18 mouse cellular contexts compared by ENCODE assay signal in genomic region chr5:4801096-4801850, GRCm38 (mm10). TPM values are rescaled to one million over a fixed set of nuclear protein-coding genes. Genes with fewer than 3 reads are reported as not detected.
A peak's percentile ranks its signal among the peaks of the same experiment; 100 is the strongest.
DNase-seq lines count a peak whose midpoint lies in the region; ATAC-seq and TF ChIP-seq lines count a peak whose summit lies in the region.
"Had no signal": no experiment of that assay in that cellular context is flagged by ENCODE, and none has a peak within 500 bp of the region (broad histone marks: within the 10 kb centered on the region; RNA-seq: fewer than 3 reads in every experiment).

No protein-coding gene starts in this region.

- peak; percentile 49; the same call in 1 of the 2 replicates for ATAC-seq in forebrain, embryonic 11.5 days (replicated peaks; ENCODE audit: low FRiP score)
- peak; percentile 68; the same call in 1 of the 2 replicates for ATAC-seq in forebrain, embryonic 14.5 days
- ATAC-seq in hindbrain, embryonic 16.5 days: peak; percentile 92
- ATAC-seq in neural tube, embryonic 13.5 days (ENCODE audit: low read depth): peak; percentile 78
- no peak for ATAC-seq in lung, postnatal 0 days
- no peak for ATAC-seq in erythroblast, adult 5-6 weeks (replicated peaks; ENCODE audit: low FRiP score, poor library complexity, severe bottlenecking)

- no peak for DNase-seq in forebrain, embryonic 11.5 days (ENCODE audit: low spot score)
- DNase-seq in forebrain, embryonic 10.5 days (ENCODE audit: extremely low spot score, low spot score): no peak
- DNase-seq in forebrain, embryonic 14.5 days (ENCODE audit: low spot score): peak; percentile 39
- DNase-seq in lung, postnatal 0 days (ENCODE audit: low spot score): no peak
- DNase-seq in right cerebral cortex, adult 18-20 months: no peak
- DNase-seq: cerebellum, postnatal 10 days; embryo, embryonic 11 days; kidney, adult 18-20 months; kidney, postnatal 14 days; layer of hippocampus, adult 9-11 months; right cerebral cortex, postnatal 4 days; thymus, postnatal 14 days had no signal

- TF ChIP-seq EP300 in lung, postnatal 0 days (IDR thresholded peaks at IDR 0.05): no peak

- no peaks in the 10 kb centered on the region for H3K36me3 ChIP-seq in forebrain, embryonic 11.5 days (ENCODE audit: control insufficient read depth, insufficient read depth, low read length)
- no peaks in the 10 kb centered on the region for H3K36me3 ChIP-seq in forebrain, embryonic 10.5 days (replicated peaks)
- H3K36me3 ChIP-seq in forebrain, embryonic 14.5 days (ENCODE audit: control insufficient read depth, insufficient read depth, low read length): no peaks in the 10 kb centered on the region
- no peaks in the 10 kb centered on the region for H3K36me3 ChIP-seq in hindbrain, embryonic 16.5 days (ENCODE audit: control insufficient read depth, insufficient read depth, low read length)
- no peaks in the 10 kb centered on the region for H3K36me3 ChIP-seq in neural tube, embryonic 13.5 days
- H3K36me3 ChIP-seq in lung, postnatal 0 days (ENCODE audit: insufficient read depth, low read length): no peaks in the 10 kb centered on the region
- H3K36me3 ChIP-seq: limb, embryonic 15.5 days had no signal

- no peaks in the 10 kb centered on the region for H3K9me3 ChIP-seq in forebrain, embryonic 11.5 days (ENCODE audit: control insufficient read depth, low read length)
- H3K9me3 ChIP-seq in forebrain, embryonic 10.5 days: no peaks in the 10 kb centered on the region; the same call in 1 of the 2 replicates
- no peaks in the 10 kb centered on the region for H3K9me3 ChIP-seq in forebrain, embryonic 14.5 days (replicated peaks; ENCODE audit: control insufficient read depth, low read length)
- no peaks in the 10 kb centered on the region for H3K9me3 ChIP-seq in hindbrain, embryonic 16.5 days (ENCODE audit: control insufficient read depth, low read length)
- no peaks in the 10 kb centered on the region for H3K9me3 ChIP-seq in neural tube, embryonic 13.5 days
- no peaks in the 10 kb centered on the region for H3K9me3 ChIP-seq in lung, postnatal 0 days (ENCODE audit: low read length)
- H3K9me3 ChIP-seq: limb, embryonic 15.5 days had no signal

- no peak overlapping the region for H3K9ac ChIP-seq in forebrain, embryonic 11.5 days (ENCODE audit: low read length)
- no peak overlapping the region for H3K9ac ChIP-seq in forebrain, embryonic 14.5 days (ENCODE audit: low read length)
- no peak overlapping the region for H3K9ac ChIP-seq in hindbrain, embryonic 16.5 days (ENCODE audit: low read depth, low read length)
- no peak overlapping the region for H3K9ac ChIP-seq in neural tube, embryonic 13.5 days
- no peak overlapping the region for H3K9ac ChIP-seq in lung, postnatal 0 days (replicated peaks; ENCODE audit: low read depth)
- H3K9ac ChIP-seq: limb, embryonic 15.5 days had no signal

- no peak for TF ChIP-seq CTCF in lung, postnatal 0 days (IDR thresholded peaks at IDR 0.05)

- H3K4me2 ChIP-seq in forebrain, embryonic 11.5 days (ENCODE audit: low read depth, low read length, severe bottlenecking): no peak overlapping the region
- H3K4me2 ChIP-seq in forebrain, embryonic 14.5 days (ENCODE audit: low read length): no peak overlapping the region
- H3K4me2 ChIP-seq in hindbrain, embryonic 16.5 days (ENCODE audit: low read length): no peak overlapping the region
- no peak overlapping the region for H3K4me2 ChIP-seq in neural tube, embryonic 13.5 days
- H3K4me2 ChIP-seq in lung, postnatal 0 days (replicated peaks; ENCODE audit: low read depth, low read length): no peak overlapping the region
- H3K4me2 ChIP-seq: limb, embryonic 15.5 days had no signal

- H3K4me3 ChIP-seq in forebrain, embryonic 11.5 days (ENCODE audit: low read depth, low read length): no peak overlapping the region
- H3K4me3 ChIP-seq in forebrain, embryonic 10.5 days: no peak overlapping the region
- H3K4me3 ChIP-seq in forebrain, embryonic 14.5 days (ENCODE audit: low read depth, low read length): no peak overlapping the region
- H3K4me3 ChIP-seq in hindbrain, embryonic 16.5 days (ENCODE audit: low read length): no peak overlapping the region
- no peak overlapping the region for H3K4me3 ChIP-seq in neural tube, embryonic 13.5 days
- no peak overlapping the region for H3K4me3 ChIP-seq in lung, postnatal 0 days (ENCODE audit: low read depth, low read length)
- H3K4me3 ChIP-seq: limb, embryonic 15.5 days had no signal

- 43% methylated on average over 8 of the region's 8 CpGs for WGBS in forebrain, embryonic 11.5 days
- WGBS in forebrain, embryonic 10.5 days: 49% methylated on average over 8 of the region's 8 CpGs
- WGBS in forebrain, embryonic 14.5 days: 29% methylated on average over 8 of the region's 8 CpGs
- 33% methylated on average over 8 of the region's 8 CpGs for WGBS in hindbrain, embryonic 16.5 days
- 30% methylated on average over 8 of the region's 8 CpGs for WGBS in neural tube, embryonic 13.5 days
- WGBS in lung, postnatal 0 days: 85% methylated on average over 8 of the region's 8 CpGs

- no peak overlapping the region for H3K27ac ChIP-seq in forebrain, embryonic 11.5 days (ENCODE audit: low read depth, low read length)
- no peak overlapping the region for H3K27ac ChIP-seq in forebrain, embryonic 10.5 days
- H3K27ac ChIP-seq in forebrain, embryonic 14.5 days (ENCODE audit: low read depth, low read length): no peak overlapping the region
- no peak overlapping the region for H3K27ac ChIP-seq in hindbrain, embryonic 16.5 days (ENCODE audit: low read depth, low read length)
- no peak overlapping the region for H3K27ac ChIP-seq in neural tube, embryonic 13.5 days (replicated peaks)
- H3K27ac ChIP-seq in lung, postnatal 0 days (ENCODE audit: low read length): no peak overlapping the region
- H3K27ac ChIP-seq: limb, embryonic 15.5 days had no signal

- H3K27me3 ChIP-seq in forebrain, embryonic 11.5 days (ENCODE audit: control insufficient read depth, insufficient read depth, low read length): no peaks in the 10 kb centered on the region
- H3K27me3 ChIP-seq in forebrain, embryonic 10.5 days (ENCODE audit: poor library complexity, severe bottlenecking): no peaks in the 10 kb centered on the region
- no peaks in the 10 kb centered on the region for H3K27me3 ChIP-seq in forebrain, embryonic 14.5 days (replicated peaks; ENCODE audit: control insufficient read depth, insufficient read depth, low read length)
- no peaks in the 10 kb centered on the region; the same call in 1 of the 2 replicates for H3K27me3 ChIP-seq in hindbrain, embryonic 16.5 days (replicated peaks; ENCODE audit: control insufficient read depth, insufficient read depth, low read length)
- H3K27me3 ChIP-seq in neural tube, embryonic 13.5 days: peaks cover 28% of the 10 kb centered on the region
- no peaks in the 10 kb centered on the region for H3K27me3 ChIP-seq in lung, postnatal 0 days (replicated peaks; ENCODE audit: insufficient read depth, low read length)
- H3K27me3 ChIP-seq: limb, embryonic 15.5 days had no signal

- H3K4me1 ChIP-seq in forebrain, embryonic 11.5 days (replicated peaks; ENCODE audit: control insufficient read depth, insufficient read depth, low read length): 0 out of 2 replicates have a peak, but pooled peaks cover 4% of the 10 kb centered on the region
- peaks cover 42% of the 10 kb centered on the region for H3K4me1 ChIP-seq in forebrain, embryonic 10.5 days
- H3K4me1 ChIP-seq in forebrain, embryonic 14.5 days (ENCODE audit: control insufficient read depth, insufficient read depth, low read length): peaks cover 10% of the 10 kb centered on the region
- H3K4me1 ChIP-seq in hindbrain, embryonic 16.5 days (ENCODE audit: control insufficient read depth, insufficient read depth, low read depth, low read length): no peaks in the 10 kb centered on the region; the same call in 1 of the 2 replicates
- H3K4me1 ChIP-seq in neural tube, embryonic 13.5 days (replicated peaks): peaks cover 25% of the 10 kb centered on the region
- H3K4me1 ChIP-seq in lung, postnatal 0 days (ENCODE audit: insufficient read depth, low read depth, low read length): no peaks in the 10 kb centered on the region
- H3K4me1 ChIP-seq: limb, embryonic 15.5 days had no signal

RNA-seq across cellular contexts. Expression of gene Fzd1, which starts 43.4 kb away (rescaled TPM):
- 35.0 and 36.4 TPM in 2 replicates for polyA plus RNA-seq in forebrain, embryonic 11.5 days (2014; fragmentation: Nextera tagmentation; extraction: Ambion mirVana)
- 13.5 and 13.9 TPM in 2 replicates for polyA plus RNA-seq in forebrain, embryonic 10.5 days (2016; fragmentation: Nextera tagmentation; extraction: Ambion mirVana)
- polyA plus RNA-seq in forebrain, embryonic 14.5 days (2014; fragmentation: Nextera tagmentation; extraction: Ambion mirVana): 16.4 and 17.3 TPM in 2 replicates
- 7.5 and 9.1 TPM in 2 replicates for polyA plus RNA-seq in hindbrain, embryonic 16.5 days (2015; fragmentation: Nextera tagmentation; extraction: Ambion mirVana)
- polyA plus RNA-seq in neural tube, embryonic 13.5 days (2015; fragmentation: Nextera tagmentation; extraction: Ambion mirVana): 9.8 and 12.1 TPM in 2 replicates
- polyA plus RNA-seq in lung, postnatal 0 days (2015; fragmentation: Nextera tagmentation; extraction: Ambion mirVana): 18.3 and 23.3 TPM in 2 replicates
- not detected in 2 replicates for total RNA-seq in erythroblast, adult 5-6 weeks (2015; ENCODE audit: low replicate concordance)
- 0.14 and 0.60 TPM in 2 replicates for total RNA-seq in erythroblast, adult 5-6 weeks (2017; ENCODE audit: low replicate concordance)
- total RNA-seq: megakaryocyte-erythroid progenitor cell, adult 5-6 weeks; MEL had no signal

Comparison
In these comparisons a context has a peak if more than half of its experiments do, and no peak if none do; other contexts are left out.
1. ATAC-seq: peak in forebrain, embryonic 11.5 days (single experiment), forebrain, embryonic 14.5 days (single experiment), hindbrain, embryonic 16.5 days (single experiment) and neural tube, embryonic 13.5 days (single experiment); none in lung, postnatal 0 days (single experiment) and erythroblast, adult 5-6 weeks (single experiment).